Mouse (Mus musculus) heart, adult 2 months (tissue): ENCODE data around the gene 1700113H08Rik.

ENCODE experiments used
- CTCF ChIP-seq: fragments of 200-600 bp; IDR thresholded peaks from 2 replicates; pipeline ENCODE4 v1.8.1; 2022; ENCODE audit warnings: antibody characterized with exemption, mild to moderate bottlenecking, moderate library complexity
- EP300 ChIP-seq: fragments of 200-500 bp; IDR thresholded peaks from 2 replicates; pipeline ENCODE4 v1.6.1; 2011; ENCODE audit warnings: low read depth, low read length, control low read depth; ENCODE audit not compliant: insufficient read depth

DNA sequence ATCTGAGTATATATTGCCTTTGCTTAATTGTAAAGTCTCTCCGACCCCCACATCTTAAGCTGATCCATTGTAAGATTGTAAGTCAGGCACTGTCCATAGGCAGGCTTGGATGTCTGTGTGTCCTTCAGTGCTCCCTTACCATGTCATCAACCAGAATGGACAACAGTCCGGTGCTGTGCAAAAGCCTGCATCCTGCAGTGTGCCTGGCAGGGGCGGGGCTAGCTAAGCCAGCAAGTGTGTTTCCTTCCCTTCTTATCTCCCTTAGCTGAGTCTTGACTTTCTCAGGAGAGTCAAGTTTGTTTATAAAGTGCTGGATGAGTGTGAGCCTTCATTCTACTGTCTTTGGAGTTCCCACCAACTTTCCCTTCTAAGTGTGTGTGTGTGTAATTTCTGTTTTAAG, 12.6 kb upstream of the 1700113H08Rik start:
- no peak for TF ChIP-seq CTCF
- TF ChIP-seq EP300: no peak
